Mouse (Mus musculus) hindbrain, embryonic 14.5 days (tissue): Measurements from ENCODE around the gene Olfr15. TPM values are rescaled to one million over a fixed set of nuclear protein-coding genes. Genes with fewer than 3 reads are reported as not detected.

Source experiments
- ATAC-seq: fragments of 200-750 bp; cut with Nextera tagmentation; 2 replicates; pipeline ENCODE4 v1.8.0; 2017; ENCODE audit warnings: moderate number of reproducible peaks, mild to moderate bottlenecking, moderate TSS enrichment, moderate library complexity; ENCODE audit not compliant: low FRiP score
- DNase-seq: peaks from one replicate; pipeline ENCODE4 v3.0.0-alpha.2; 2015; ENCODE audit warnings: low spot score
- H3K27ac ChIP-seq: fragments of 300-500 bp; sonication (generic); 2 replicates; pipeline ENCODE4 v1.5.1; 2014; ENCODE audit warnings: mild to moderate bottlenecking, moderate library complexity
- H3K27me3 ChIP-seq: fragments of 300-500 bp; sonication (generic); 2 replicates; pipeline ENCODE4 v1.6.1; 2014; ENCODE audit warnings: mild to moderate bottlenecking, low read length, mixed read lengths; ENCODE audit not compliant: control insufficient read depth, insufficient read depth
- H3K36me3 ChIP-seq: fragments of 300-500 bp; sonication (generic); replicated peaks from 2 replicates; pipeline ENCODE4 v1.6.1; 2014; ENCODE audit not compliant: control insufficient read depth, insufficient read depth
- H3K4me1 ChIP-seq: fragments of 300-500 bp; sonication (generic); replicated peaks from 2 replicates; pipeline ENCODE4 v1.6.1; 2014; ENCODE audit warnings: antibody characterized with exemption, low read length, mixed read lengths; ENCODE audit not compliant: control insufficient read depth, insufficient read depth
- H3K4me2 ChIP-seq: fragments of 300-500 bp; sonication (generic); replicated peaks from 2 replicates; pipeline ENCODE4 v1.6.1; 2014; ENCODE audit warnings: mild to moderate bottlenecking, moderate library complexity
- H3K4me3 ChIP-seq: fragments of 300-500 bp; sonication (generic); replicated peaks from 2 replicates; pipeline ENCODE4 v1.5.1; 2014; ENCODE audit warnings: mild to moderate bottlenecking, low read length
- H3K9ac ChIP-seq: fragments of 300-500 bp; sonication (generic); 2 replicates; pipeline ENCODE4 v1.6.1; 2014
- H3K9me3 ChIP-seq: fragments of 300-500 bp; sonication (generic); 2 replicates; pipeline ENCODE4 v1.6.1; 2016; ENCODE audit warnings: low read length; ENCODE audit not compliant: control insufficient read depth
- WGBS: fragments of 180-500 bp; shearing (Covaris S2); extraction: QIAGEN DNeasy Blood & Tissue Kit; methylation state at CpG from one replicate; pipeline ENCODE4 v1.1.7; 2014; 5-methylcytosine and 5-hydroxymethylcytosine counted together
- polyA plus RNA-seq: library from polyadenylated mRNA; unstranded; fragments of >200 nt; fragmentation: Nextera tagmentation; extraction: Ambion mirVana; gene quantifications from 2 replicates; pipeline ENCODE4 v1.2.1, GENCODE M21; 2014

Gene Olfr15
- polyA plus RNA-seq, 1 experiment from 2014 or later: not detected

DNA sequence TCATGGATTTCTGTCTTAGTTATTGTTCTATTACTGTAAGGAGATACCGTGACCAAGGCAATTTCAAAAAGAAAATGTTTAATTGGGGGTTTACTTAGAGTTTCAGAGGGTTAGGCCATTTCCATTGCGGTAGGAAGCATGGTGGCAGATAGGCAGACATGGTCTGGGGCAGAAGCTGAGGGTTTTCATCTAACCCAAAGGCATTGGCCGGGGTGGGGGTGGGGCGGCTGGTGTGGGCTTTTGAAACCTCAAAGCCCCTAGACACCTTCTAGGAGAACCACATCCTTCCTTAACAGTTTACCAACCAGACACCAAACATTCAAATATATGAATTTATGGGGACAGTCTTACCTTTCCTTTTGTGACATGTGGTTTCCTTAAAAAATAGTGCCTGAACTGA lies 28.6 kb downstream of the Olfr15 start:
- Histone ChIP-seq H3K4me1 (no peaks in the 10 kb centered on the region), H3K36me3 (peaks cover 35% of the 10 kb centered on the region), H3K27ac (no peak overlapping the region), H3K9ac (no peak overlapping the region), H3K4me3 (no peak overlapping the region), H3K9me3 (no peaks in the 10 kb centered on the region), H3K27me3 (no peaks in the 10 kb centered on the region), H3K4me2 (no peak overlapping the region)
- no peak for ATAC-seq
- DNase-seq: no peak
- WGBS: 98% methylated on average over 4 of the region's 4 CpGs

DNA sequence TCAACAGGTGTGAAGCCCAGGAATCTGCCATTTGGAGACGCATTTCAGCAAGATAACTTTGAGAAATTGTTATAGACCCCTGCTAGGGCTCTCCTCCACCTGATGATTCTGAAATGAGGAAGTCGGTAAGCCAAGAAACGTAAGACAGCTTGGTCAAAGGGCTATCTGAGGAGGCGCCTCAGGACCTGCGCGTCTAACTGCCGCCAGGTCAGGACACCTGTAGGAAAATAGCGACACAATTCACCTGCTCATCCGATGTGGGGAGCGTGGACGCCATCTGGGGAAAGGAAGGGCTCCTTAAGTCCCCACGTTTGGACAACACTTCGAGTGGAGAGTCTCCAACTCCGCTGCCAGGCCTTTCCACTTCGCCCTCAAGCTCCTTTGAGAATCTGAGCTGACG lies 41.1 kb downstream of the Olfr15 start:
- peak overlapping the region; percentile 64 for H3K9ac ChIP-seq
- H3K27ac ChIP-seq: peak overlapping the region; percentile 48; the same call in 1 of the 2 replicates
- peak overlapping the region; percentile 94 for H3K4me2 ChIP-seq
- peak overlapping the region; percentile 44 for H3K4me3 ChIP-seq
- H3K27me3 ChIP-seq: no peaks in the 10 kb centered on the region
- DNase-seq: no peak
- H3K9me3 ChIP-seq: no peaks in the 10 kb centered on the region
- peaks cover 12% of the 10 kb centered on the region for H3K4me1 ChIP-seq
- 1% methylated on average over 16 of the region's 16 CpGs for WGBS
- peaks cover 27% of the 10 kb centered on the region for H3K36me3 ChIP-seq
- ATAC-seq: peak; percentile 17; the same call in 1 of the 2 replicates

DNA sequence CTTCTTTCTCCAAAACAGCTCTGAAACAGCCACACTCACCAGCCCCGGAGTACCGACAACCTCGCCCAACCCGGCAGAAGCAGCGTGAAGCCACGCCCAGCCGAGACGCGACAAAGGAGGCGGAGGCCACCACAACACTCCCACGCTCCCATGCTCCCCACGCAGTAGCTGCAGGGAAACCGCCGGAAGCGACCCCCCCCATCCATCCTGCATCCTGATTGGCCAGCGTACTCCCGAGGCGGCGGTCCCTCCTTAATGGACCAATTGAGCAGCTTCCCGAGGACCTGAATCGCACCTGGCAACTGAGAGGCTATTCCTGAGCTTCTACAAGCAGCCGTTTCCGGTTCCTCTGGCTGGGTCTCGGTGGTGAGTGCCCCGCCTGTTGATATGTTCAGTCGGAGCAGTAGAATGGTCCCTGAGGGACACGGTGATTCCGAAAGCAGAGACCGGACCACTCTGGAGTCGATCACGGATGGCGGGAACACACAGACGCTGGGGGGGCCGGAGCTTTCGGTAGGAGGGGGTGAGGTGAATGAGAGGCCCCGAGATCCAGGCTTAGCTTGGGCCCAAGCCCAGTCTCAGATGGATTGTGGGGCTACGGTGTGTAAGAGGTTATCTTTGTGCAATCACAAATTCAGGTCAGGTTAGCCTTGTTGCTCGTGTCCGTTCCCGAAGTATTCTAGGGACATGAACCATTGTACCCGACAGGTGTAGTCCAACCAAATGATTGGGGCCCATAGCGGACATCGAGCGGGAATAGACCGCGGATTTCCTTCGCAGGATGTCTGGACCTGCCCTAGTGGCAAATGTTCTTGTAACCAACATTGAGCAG lies 41.8 kb downstream of the Olfr15 start, which contains the start of gene Naa60:
Gene Naa60 (plus strand): TSS at position 160 of the 832 bp plus-strand sequence.
- Histone ChIP-seq H3K36me3 (peaks cover 29% of the 10 kb centered on the region), H3K9me3 (no peaks in the 10 kb centered on the region), H3K9ac (peak within 1 kb of the TSS; percentile 64), H3K4me2 (peak within 1 kb of the TSS; percentile 94), H3K27me3 (no peaks in the 10 kb centered on the region), H3K27ac (peak within 1 kb of the TSS; percentile 48; the same call in 1 of the 2 replicates), H3K4me3 (peak within 1 kb of the TSS; percentile 44), H3K4me1 (peaks cover 12% of the 10 kb centered on the region)
- 4% methylated on average over 47 of the region's 47 CpGs for WGBS
- peak; percentile 97 for ATAC-seq
- DNase-seq: peak; percentile 87

DNA sequence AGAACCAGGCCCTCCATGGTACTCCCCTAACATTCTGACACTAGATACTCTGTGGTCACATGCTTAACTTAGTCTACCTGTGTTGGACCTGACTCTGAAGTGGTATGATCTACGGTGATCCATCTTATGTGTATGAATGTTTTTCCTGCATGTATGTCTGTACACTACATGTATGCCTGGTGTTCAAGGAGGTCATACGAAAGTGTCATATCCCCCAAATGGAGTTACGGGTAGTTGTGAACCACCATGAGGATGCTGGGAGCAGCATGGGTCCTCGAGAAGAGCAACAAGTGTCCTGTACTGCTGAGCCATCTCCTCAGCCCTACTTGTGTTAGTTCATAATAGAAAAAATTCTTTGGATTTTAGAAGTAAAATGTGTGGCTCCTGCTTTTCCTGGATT lies 45.7 kb downstream of the Olfr15 start:
- H3K9ac ChIP-seq: no peak overlapping the region
- ATAC-seq (no peak), DNase-seq (no peak)
- no peak overlapping the region for H3K4me3 ChIP-seq
- 94% methylated on average over 4 of the region's 4 CpGs for WGBS
- H3K27me3 ChIP-seq: no peaks in the 10 kb centered on the region
- H3K27ac ChIP-seq: no peak overlapping the region
- peaks cover 12% of the 10 kb centered on the region for H3K4me1 ChIP-seq
- no peak overlapping the region for H3K4me2 ChIP-seq
- peaks cover 35% of the 10 kb centered on the region for H3K36me3 ChIP-seq
- no peaks in the 10 kb centered on the region for H3K9me3 ChIP-seq

DNA sequence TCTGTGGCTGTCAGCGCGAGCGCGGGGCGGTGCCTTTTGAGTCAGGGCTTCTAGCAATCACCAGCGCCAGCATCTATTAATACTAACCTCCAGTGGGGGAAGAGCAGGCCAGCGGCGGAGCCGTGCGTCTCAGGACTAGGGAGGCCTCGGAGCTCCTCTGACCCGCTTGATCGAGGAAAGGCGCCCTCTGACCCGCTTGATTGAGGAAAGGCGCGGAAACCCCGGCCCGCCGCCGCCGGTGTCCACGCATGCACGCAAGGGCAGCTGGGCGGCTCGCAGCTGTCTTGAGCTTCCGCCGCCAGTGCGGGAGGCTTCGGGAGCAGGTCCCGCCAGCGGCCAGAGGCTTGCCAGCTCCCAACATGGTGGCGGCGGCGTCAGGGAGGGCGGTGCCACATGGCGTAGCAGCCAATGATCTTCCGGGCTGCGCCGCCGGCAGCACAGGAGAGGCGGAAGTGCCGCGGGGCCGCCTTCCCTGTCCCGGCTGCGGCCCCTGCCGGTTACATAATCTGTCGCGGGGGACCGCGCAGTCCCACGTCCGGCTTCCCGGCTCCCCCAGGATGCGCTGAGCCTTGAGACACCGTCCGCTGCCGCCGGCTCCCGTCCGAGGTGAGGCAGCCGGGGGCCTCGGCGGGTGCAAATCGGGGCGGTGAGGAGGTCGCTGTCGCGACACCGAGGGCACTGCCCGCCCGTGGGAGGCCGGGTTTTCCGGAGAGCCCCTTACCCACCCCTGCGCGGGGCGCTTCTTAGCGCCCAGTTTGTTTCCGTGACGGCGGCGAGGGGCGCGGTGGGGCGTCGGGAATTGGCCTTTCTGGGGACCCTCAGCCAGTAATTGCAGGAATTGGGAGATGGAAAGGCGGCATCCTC lies 53.8 kb downstream of the Olfr15 start, which contains the start of the genes Zfp597 and Gm20695:
Gene Zfp597 (minus strand): TSS at position 361 of the 864 bp plus-strand sequence.
Gene Gm20695 (plus strand): TSS at position 448 of the 864 bp plus-strand sequence.
- no peaks in the 10 kb centered on the region for H3K27me3 ChIP-seq
- H3K9me3 ChIP-seq: no peaks in the 10 kb centered on the region
- DNase-seq (peak; percentile 90), ATAC-seq (peak; percentile 99)
- WGBS: under 1% methylated on average over 88 of the region's 88 CpGs
- peak within 1 kb of the TSS; percentile 92 for H3K9ac ChIP-seq
- H3K36me3 ChIP-seq: peaks cover 4% of the 10 kb centered on the region
- peaks cover 18% of the 10 kb centered on the region for H3K4me1 ChIP-seq
- peak within 1 kb of the TSS; percentile 94 for H3K4me3 ChIP-seq
- H3K4me2 ChIP-seq: peak within 1 kb of the TSS; percentile 80
- peak within 1 kb of the TSS; percentile 95 for H3K27ac ChIP-seq

DNA sequence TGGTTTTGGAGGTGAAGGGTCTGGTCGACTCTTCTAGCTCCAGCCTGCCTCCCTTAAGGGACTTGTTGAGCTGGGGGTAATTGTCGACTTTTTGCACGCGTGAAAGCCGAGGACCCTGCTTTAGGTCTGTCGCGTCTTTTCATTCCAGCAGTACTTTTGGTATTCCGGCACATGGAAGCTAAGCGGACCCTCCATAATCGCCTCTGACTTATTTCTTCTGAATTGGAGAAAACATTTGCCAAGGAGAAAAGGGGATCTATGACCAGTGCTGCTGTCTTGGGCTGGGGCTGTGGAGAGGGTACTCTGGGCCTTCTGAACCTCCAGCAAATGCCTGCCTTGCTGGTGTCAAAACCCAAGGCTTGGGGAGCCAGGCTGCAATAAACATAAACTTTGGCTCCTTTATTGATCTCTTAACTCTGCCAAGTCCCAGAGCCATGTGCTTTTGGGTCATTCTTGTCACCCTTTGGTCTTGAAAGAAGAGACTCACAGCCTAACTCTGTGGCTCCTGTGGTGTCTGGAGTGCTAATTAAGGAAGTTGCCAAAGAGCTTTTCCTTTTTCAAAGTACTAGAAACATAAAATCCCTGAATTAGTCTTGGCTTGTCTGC lies 54.5 kb downstream of the Olfr15 start:
- DNase-seq (no peak), ATAC-seq (peak; percentile 1; the same call in 1 of the 2 replicates)
- Histone ChIP-seq H3K9ac (peak overlapping the region; percentile 92), H3K4me2 (peak overlapping the region; percentile 80), H3K27ac (peak overlapping the region; percentile 95), H3K4me1 (peaks cover 18% of the 10 kb centered on the region), H3K36me3 (no peaks in the 10 kb centered on the region; the same call in 1 of the 2 replicates), H3K9me3 (no peaks in the 10 kb centered on the region), H3K27me3 (no peaks in the 10 kb centered on the region), H3K4me3 (peak overlapping the region; percentile 94)
- WGBS: 3% methylated on average over 10 of the region's 10 CpGs

DNA sequence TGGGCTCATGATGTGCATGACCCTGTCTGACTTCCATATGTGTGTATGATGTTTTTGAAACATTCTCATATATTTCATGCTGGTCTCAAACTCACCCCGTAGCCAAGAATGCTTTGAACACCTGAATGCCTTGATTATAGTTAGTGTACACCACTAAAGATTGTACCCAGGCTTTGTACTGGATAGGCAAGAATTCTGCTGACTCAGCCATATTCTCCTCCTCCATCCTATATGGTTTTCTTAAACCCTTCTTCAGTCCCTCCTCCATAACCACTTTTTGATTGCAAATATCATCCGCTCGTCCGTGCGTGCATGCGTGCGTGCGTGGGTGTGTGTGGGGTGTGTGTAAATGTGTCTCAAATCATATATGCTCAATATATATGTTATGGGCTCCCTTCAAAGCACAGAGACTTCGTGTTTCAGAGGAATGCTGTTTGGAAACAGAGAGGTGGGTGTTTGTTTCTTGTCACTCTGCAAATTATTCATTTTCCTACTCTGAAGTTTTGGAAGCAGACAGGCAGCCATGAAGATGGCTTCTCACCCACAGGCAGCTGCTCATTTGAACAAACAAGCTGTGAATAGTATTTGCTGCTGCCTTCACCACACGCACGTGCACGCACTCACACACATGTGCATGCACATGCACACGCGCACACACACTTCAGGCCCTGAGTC lies 61.1 kb downstream of the Olfr15 start:
- no peaks in the 10 kb centered on the region for H3K9me3 ChIP-seq
- peaks cover 17% of the 10 kb centered on the region for H3K36me3 ChIP-seq
- no peaks in the 10 kb centered on the region for H3K4me1 ChIP-seq
- no peak overlapping the region for H3K4me2 ChIP-seq
- no peak overlapping the region for H3K4me3 ChIP-seq
- ATAC-seq: no peak
- no peaks in the 10 kb centered on the region for H3K27me3 ChIP-seq
- 95% methylated on average over 14 of the region's 14 CpGs for WGBS
- no peak for DNase-seq
- no peak overlapping the region for H3K27ac ChIP-seq
- H3K9ac ChIP-seq: no peak overlapping the region

DNA sequence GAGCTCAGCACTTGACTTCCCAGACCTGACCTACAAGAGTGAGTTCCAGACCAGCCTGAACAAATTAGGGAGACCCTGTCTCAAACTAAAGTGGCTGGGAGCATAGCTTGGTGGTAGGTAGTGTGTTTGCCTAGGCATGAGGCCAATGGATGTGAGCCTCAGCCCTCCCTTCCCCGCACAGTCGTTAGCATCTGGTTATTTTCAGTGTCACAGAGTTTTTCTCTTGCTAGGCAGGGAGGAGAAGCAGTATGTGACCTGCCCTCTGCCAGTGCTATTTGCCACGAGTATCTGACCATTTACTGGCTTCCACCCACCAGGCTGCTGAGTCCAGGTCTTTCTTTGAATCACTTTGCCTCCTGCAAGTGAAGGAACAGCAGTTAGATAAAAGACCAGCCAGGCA lies 63.1 kb downstream of the Olfr15 start:
- Histone ChIP-seq H3K4me1 (no peaks in the 10 kb centered on the region), H3K4me2 (no peak overlapping the region), H3K27me3 (no peaks in the 10 kb centered on the region), H3K36me3 (peaks cover 34% of the 10 kb centered on the region), H3K4me3 (no peak overlapping the region), H3K9ac (no peak overlapping the region), H3K9me3 (no peaks in the 10 kb centered on the region), H3K27ac (no peak overlapping the region)
- 85% methylated on average over 3 of the region's 3 CpGs for WGBS
- ATAC-seq: no peak
- DNase-seq: no peak
